ENCODE assay signal across 13 mouse cellular contexts in genomic region chr5:107719209-107719608, GRCm38 (mm10). TPM values are rescaled to one million over a fixed set of nuclear protein-coding genes. Genes with fewer than 3 reads are reported as not detected.
"Had no signal": no experiment of that assay in that cellular context is flagged by ENCODE, and none has a peak within 500 bp of the region (broad histone marks: within the 10 kb centered on the region; RNA-seq: fewer than 3 reads in every experiment).

No protein-coding gene starts in this region.

- H3K4me3 ChIP-seq: kidney, embryonic 15.5 days; limb, embryonic 15.5 days; liver, embryonic 12.5 days; lung, embryonic 15.5 days; midbrain, embryonic 13.5 days; myocyte; neural tube, embryonic 12.5 days had no signal

- H3K36me3 ChIP-seq: kidney, embryonic 15.5 days; limb, embryonic 15.5 days; liver, embryonic 12.5 days; lung, embryonic 15.5 days; midbrain, embryonic 13.5 days; neural tube, embryonic 12.5 days had no signal

- H3K9ac ChIP-seq: kidney, embryonic 15.5 days; limb, embryonic 15.5 days; liver, embryonic 12.5 days; lung, embryonic 15.5 days; midbrain, embryonic 13.5 days; neural tube, embryonic 12.5 days had no signal

- H3K4me2 ChIP-seq: kidney, embryonic 15.5 days; limb, embryonic 15.5 days; liver, embryonic 12.5 days; midbrain, embryonic 13.5 days; neural tube, embryonic 12.5 days had no signal

- H3K27ac ChIP-seq: kidney, embryonic 15.5 days; limb, embryonic 15.5 days; liver, embryonic 12.5 days; lung, embryonic 15.5 days; midbrain, embryonic 13.5 days; neural tube, embryonic 12.5 days had no signal

- ATAC-seq: liver, embryonic 12.5 days; midbrain, embryonic 13.5 days had no signal

- H3K9me3 ChIP-seq: kidney, embryonic 15.5 days; limb, embryonic 15.5 days; liver, embryonic 12.5 days; lung, embryonic 15.5 days; midbrain, embryonic 13.5 days; neural tube, embryonic 12.5 days had no signal

- DNase-seq: kidney, adult 2 months; kidney, postnatal 14 days; left cerebral cortex, postnatal 4 days; lung, postnatal 14 days; right cerebral cortex, adult 18-20 months; right cerebral cortex, postnatal 25 days had no signal

RNA-seq across cellular contexts. Expression of gene Gfi1, which starts 6.6 kb away (rescaled TPM):
- polyA plus RNA-seq: kidney, embryonic 15.5 days; midbrain, embryonic 13.5 days; neural tube, embryonic 12.5 days had no signal
